Mouse (Mus musculus): ENCODE results near the gene Sept9. TPM values are rescaled to one million over a fixed set of nuclear protein-coding genes. Genes with fewer than 3 reads are reported as not detected.

Sept9 gene
- polyA plus RNA-seq, 1 experiment from 2014 or later: 106 TPM

- 86% methylated on average over 3 of the region's 3 CpGs for WGBS
- H3K4me1 ChIP-seq: peaks cover 3% of the 10 kb centered on the region; the same call in 1 of the 2 replicates
Measured at GRCm38 (mm10) chr11:117363918-117364317, 164.5 kb downstream of the Sept9 start.

GRCm38 (mm10) chr11:117366426-117366825 lies 167.0 kb downstream of the Sept9 start:
- no peak overlapping the region for H3K4me2 ChIP-seq
- H3K9ac ChIP-seq: no peak overlapping the region
- WGBS: 20% methylated on average over 3 of the region's 3 CpGs

More at GRCm38 (mm10) chr11:117363918-117364317, 164.5 kb downstream of the Sept9 start:
- no peak overlapping the region for H3K4me2 ChIP-seq
- no peaks in the 10 kb centered on the region for H3K9me3 ChIP-seq
- peaks cover 10% of the 10 kb centered on the region; the same call in 1 of the 2 replicates for H3K36me3 ChIP-seq (replicated peaks)
- H3K9ac ChIP-seq: no peak overlapping the region
- no peaks in the 10 kb centered on the region for H3K27me3 ChIP-seq (replicated peaks)
- H3K4me3 ChIP-seq: no peak overlapping the region
- no peak overlapping the region for H3K27ac ChIP-seq
- no peak for ATAC-seq (replicated peaks)

GRCm38 (mm10) chr11:117366861-117367357 lies 167.4 kb downstream of the Sept9 start:
- WGBS: 80% methylated on average over 7 of the region's 7 CpGs
- Histone ChIP-seq H3K27me3 (replicated peaks) (no peaks in the 10 kb centered on the region), H3K27ac (no peak overlapping the region), H3K4me3 (no peak overlapping the region), H3K36me3 (replicated peaks) (peaks cover 4% of the 10 kb centered on the region; the same call in 1 of the 2 replicates), H3K4me1 (peaks cover 3% of the 10 kb centered on the region; the same call in 1 of the 2 replicates), H3K9me3 (no peaks in the 10 kb centered on the region), H3K4me2 (no peak overlapping the region), H3K9ac (no peak overlapping the region)
- no peak for ATAC-seq (replicated peaks)

More at GRCm38 (mm10) chr11:117366426-117366825, 167.0 kb downstream of the Sept9 start:
- H3K27me3 ChIP-seq (replicated peaks): no peaks in the 10 kb centered on the region
- no peak for ATAC-seq (replicated peaks)
- H3K36me3 ChIP-seq (replicated peaks): peaks cover 4% of the 10 kb centered on the region; the same call in 1 of the 2 replicates
- peaks cover 3% of the 10 kb centered on the region; the same call in 1 of the 2 replicates for H3K4me1 ChIP-seq
- no peak overlapping the region for H3K27ac ChIP-seq
- no peak overlapping the region for H3K4me3 ChIP-seq
- no peaks in the 10 kb centered on the region for H3K9me3 ChIP-seq

GRCm38 (mm10) chr11:117367937-117368336 lies 168.5 kb downstream of the Sept9 start:
- H3K9me3 ChIP-seq: no peaks in the 10 kb centered on the region
- H3K4me1 ChIP-seq: peaks cover 3% of the 10 kb centered on the region; the same call in 1 of the 2 replicates
- H3K4me2 ChIP-seq: no peak overlapping the region
- no peak for ATAC-seq (replicated peaks)
- 0 out of 2 replicates have a peak overlapping the region, but pooled peaks have one; percentile 17 for H3K27ac ChIP-seq
- no peaks in the 10 kb centered on the region for H3K27me3 ChIP-seq (replicated peaks)
- 72% methylated on average over 6 of the region's 6 CpGs for WGBS
- no peaks in the 10 kb centered on the region for H3K36me3 ChIP-seq (replicated peaks)
- H3K4me3 ChIP-seq: no peak overlapping the region
- no peak overlapping the region for H3K9ac ChIP-seq

DNA sequence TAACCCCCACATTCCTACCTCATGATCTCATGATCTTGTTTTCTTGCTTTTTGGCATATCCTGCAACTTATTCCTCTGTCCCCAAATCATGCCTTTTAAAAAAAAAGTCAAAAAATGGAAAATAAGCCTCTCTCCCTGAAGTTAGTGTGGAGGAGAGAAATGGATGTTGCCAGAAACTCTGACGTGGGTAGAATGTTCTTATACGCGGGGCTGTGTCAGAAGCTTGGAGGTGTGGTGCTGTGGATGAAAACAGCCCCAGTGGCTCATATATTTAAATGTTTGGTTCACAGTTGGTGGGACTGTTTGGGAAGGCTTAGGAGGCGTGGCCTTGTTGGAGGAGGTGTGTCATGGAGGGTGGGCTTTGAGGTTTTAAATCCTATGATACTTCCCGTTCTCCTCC lies 169.9 kb downstream of the Sept9 start:
- no peak for ATAC-seq (replicated peaks)
- Histone ChIP-seq H3K4me1 (peaks cover 15% of the 10 kb centered on the region), H3K36me3 (replicated peaks) (no peaks in the 10 kb centered on the region), H3K9me3 (no peaks in the 10 kb centered on the region), H3K4me3 (no peak overlapping the region), H3K4me2 (no peak overlapping the region), H3K9ac (no peak overlapping the region), H3K27me3 (replicated peaks) (no peaks in the 10 kb centered on the region), H3K27ac (no peak overlapping the region)
- WGBS: 89% methylated on average over 5 of the region's 5 CpGs

DNA sequence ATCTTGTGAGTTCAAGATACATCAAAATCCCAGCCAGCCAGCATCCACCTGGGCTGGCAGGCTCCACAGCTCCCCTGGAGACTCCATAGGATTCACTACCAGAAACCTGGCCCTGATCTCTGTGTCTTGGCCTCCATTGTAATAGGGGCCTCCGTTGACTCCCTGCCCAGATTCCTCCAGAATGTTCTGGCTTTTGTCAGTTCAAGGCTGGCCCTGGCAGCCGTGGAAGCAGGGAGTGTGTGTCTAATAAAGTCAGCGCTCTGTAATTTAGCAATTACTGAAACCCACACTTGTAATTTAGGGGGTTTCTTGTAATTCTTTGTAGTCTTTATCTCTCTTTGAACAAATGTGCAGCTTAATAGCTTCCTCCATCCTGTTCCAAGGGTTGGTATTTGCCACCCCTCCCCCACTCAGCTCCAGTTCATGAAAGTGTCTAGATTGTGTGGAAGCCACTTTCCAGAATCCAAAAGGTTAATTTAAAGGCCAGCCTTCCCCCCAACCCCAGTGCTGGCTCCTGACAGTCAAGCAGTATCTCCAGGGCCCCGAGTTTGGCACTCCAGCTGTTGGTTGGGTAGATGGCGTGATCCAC lies 170.9 kb downstream of the Sept9 start:
- no peak overlapping the region for H3K27ac ChIP-seq
- H3K9ac ChIP-seq: no peak overlapping the region
- no peak overlapping the region for H3K4me3 ChIP-seq
- no peaks in the 10 kb centered on the region for H3K27me3 ChIP-seq (replicated peaks)
- H3K9me3 ChIP-seq: no peaks in the 10 kb centered on the region
- H3K4me1 ChIP-seq: peaks cover 16% of the 10 kb centered on the region
- no peak overlapping the region for H3K4me2 ChIP-seq
- no peak for ATAC-seq (replicated peaks)
- no peaks in the 10 kb centered on the region for H3K36me3 ChIP-seq (replicated peaks)
- 71% methylated on average over 5 of the region's 5 CpGs for WGBS

- WGBS: 92% methylated on average over 10 of the region's 10 CpGs
- Histone ChIP-seq H3K4me1 (peaks cover 16% of the 10 kb centered on the region), H3K4me3 (no peak overlapping the region), H3K36me3 (replicated peaks) (no peaks in the 10 kb centered on the region), H3K9me3 (no peaks in the 10 kb centered on the region), H3K9ac (no peak overlapping the region), H3K27ac (no peak overlapping the region), H3K27me3 (replicated peaks) (no peaks in the 10 kb centered on the region), H3K4me2 (no peak overlapping the region)
- no peak for ATAC-seq (replicated peaks)
Measured at GRCm38 (mm10) chr11:117372537-117372936, 173.1 kb downstream of the Sept9 start.

GRCm38 (mm10) chr11:117373195-117373594 lies 173.7 kb downstream of the Sept9 start:
- Histone ChIP-seq H3K9ac (no peak overlapping the region), H3K27me3 (replicated peaks) (no peaks in the 10 kb centered on the region), H3K27ac (peak overlapping the region; percentile 54; the same call in 1 of the 2 replicates), H3K4me3 (no peak overlapping the region), H3K36me3 (replicated peaks) (no peaks in the 10 kb centered on the region), H3K4me2 (no peak overlapping the region), H3K4me1 (peaks cover 14% of the 10 kb centered on the region), H3K9me3 (no peaks in the 10 kb centered on the region)
- ATAC-seq (replicated peaks): no peak
- 59% methylated on average over 20 of the region's 20 CpGs for WGBS

GRCm38 (mm10) chr11:117373870-117374269 lies 174.4 kb downstream of the Sept9 start:
- peaks cover 13% of the 10 kb centered on the region for H3K4me1 ChIP-seq
- no peak for ATAC-seq (replicated peaks)
- WGBS: 30% methylated on average over 4 of the region's 4 CpGs
- H3K36me3 ChIP-seq (replicated peaks): no peaks in the 10 kb centered on the region
- H3K9me3 ChIP-seq: no peaks in the 10 kb centered on the region
- H3K27me3 ChIP-seq (replicated peaks): no peaks in the 10 kb centered on the region
- no peak overlapping the region for H3K9ac ChIP-seq
- no peak overlapping the region for H3K4me3 ChIP-seq
- no peak overlapping the region for H3K4me2 ChIP-seq
- 0 out of 2 replicates have a peak overlapping the region, but pooled peaks have one; percentile 2 for H3K27ac ChIP-seq

DNA sequence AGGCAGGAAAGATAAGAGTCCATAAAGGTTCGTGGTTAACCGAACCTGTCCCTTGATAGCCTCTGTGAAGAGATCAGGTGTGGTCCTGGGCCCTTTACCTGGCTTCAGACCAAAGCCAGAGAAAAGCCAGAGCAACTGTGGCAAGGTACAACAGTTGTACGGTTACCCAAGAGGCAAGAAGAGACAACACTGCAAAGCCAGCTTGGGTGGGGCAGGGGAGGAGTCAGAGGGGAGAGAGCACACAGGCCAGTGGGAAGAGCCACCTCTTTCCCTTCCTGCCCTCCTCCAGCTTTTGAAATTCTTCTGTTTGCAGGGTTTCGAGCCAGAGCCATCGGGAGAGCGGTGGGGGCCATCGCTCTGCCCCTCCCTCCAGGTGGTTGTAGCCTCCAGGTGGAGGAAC lies 174.8 kb downstream of the Sept9 start:
- Histone ChIP-seq H3K27me3 (replicated peaks) (no peaks in the 10 kb centered on the region), H3K9me3 (no peaks in the 10 kb centered on the region), H3K4me3 (no peak overlapping the region), H3K36me3 (replicated peaks) (no peaks in the 10 kb centered on the region), H3K9ac (no peak overlapping the region), H3K27ac (0 out of 2 replicates have a peak overlapping the region, but pooled peaks have one; percentile 2), H3K4me1 (peaks cover 13% of the 10 kb centered on the region), H3K4me2 (no peak overlapping the region)
- WGBS: 57% methylated on average over 7 of the region's 7 CpGs
- ATAC-seq (replicated peaks): no peak

DNA sequence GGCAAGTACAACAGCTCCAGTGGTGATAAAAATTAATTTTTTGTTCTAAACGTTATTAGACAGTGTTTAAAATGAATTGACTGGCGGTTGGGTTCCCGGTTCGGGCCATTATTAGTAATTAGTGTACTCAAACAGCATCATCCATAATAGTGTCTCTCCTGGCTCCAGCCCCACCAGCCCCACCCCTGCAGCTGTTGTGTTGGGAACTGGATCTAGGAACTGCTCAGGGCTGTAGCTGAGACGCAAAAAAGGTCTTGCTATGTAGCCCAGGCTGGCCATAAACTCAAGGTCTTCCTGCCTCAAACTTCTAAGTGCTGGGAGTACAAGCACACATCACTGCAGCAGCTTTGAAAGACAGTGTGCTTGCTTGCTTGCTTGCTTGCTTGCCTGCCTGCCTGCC lies 180.3 kb downstream of the Sept9 start:
- H3K4me3 ChIP-seq: no peak overlapping the region
- 90% methylated on average over 5 of the region's 5 CpGs for WGBS
- H3K27ac ChIP-seq: no peak overlapping the region
- H3K4me2 ChIP-seq: no peak overlapping the region
- no peaks in the 10 kb centered on the region for H3K27me3 ChIP-seq (replicated peaks)
- no peak for ATAC-seq (replicated peaks)
- no peak overlapping the region for H3K9ac ChIP-seq
- H3K9me3 ChIP-seq: no peaks in the 10 kb centered on the region
- H3K4me1 ChIP-seq: peaks cover 10% of the 10 kb centered on the region
- H3K36me3 ChIP-seq (replicated peaks): no peaks in the 10 kb centered on the region

DNA sequence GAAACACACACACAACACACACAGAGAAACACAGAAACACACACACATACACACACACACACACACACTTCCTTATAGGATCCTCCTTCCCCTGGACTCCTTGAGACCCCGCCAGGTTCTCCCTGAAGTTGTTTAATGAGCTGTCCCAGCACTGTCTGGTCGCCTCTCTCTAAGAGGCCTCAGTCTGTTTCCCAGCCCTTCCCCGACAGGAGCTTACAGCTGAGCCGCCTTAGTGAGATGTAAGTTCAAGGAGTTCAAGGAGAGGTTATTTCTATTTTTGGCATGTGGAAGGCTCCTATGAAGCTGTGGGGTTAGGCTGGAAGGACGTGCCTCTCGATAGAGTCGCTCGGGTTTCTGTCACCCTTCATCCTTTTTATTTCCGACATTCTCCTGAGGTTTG lies 184.8 kb downstream of the Sept9 start:
- Histone ChIP-seq H3K4me3 (no peak overlapping the region), H3K9ac (no peak overlapping the region), H3K36me3 (replicated peaks) (no peaks in the 10 kb centered on the region), H3K27ac (no peak overlapping the region), H3K4me2 (no peak overlapping the region), H3K9me3 (no peaks in the 10 kb centered on the region), H3K4me1 (peaks cover 30% of the 10 kb centered on the region), H3K27me3 (replicated peaks) (no peaks in the 10 kb centered on the region)
- WGBS: 23% methylated on average over 9 of the region's 9 CpGs
- no peak; the same call in 1 of the 2 replicates for ATAC-seq (replicated peaks)

GRCm38 (mm10) chr11:117384897-117385296 lies 185.4 kb downstream of the Sept9 start:
- WGBS: under 1% methylated on average over 16 of the region's 16 CpGs
- Histone ChIP-seq H3K4me3 (no peak overlapping the region), H3K4me1 (peaks cover 30% of the 10 kb centered on the region), H3K9me3 (no peaks in the 10 kb centered on the region), H3K9ac (no peak overlapping the region), H3K27ac (0 out of 2 replicates have a peak overlapping the region, but pooled peaks have one; percentile 36), H3K36me3 (replicated peaks) (no peaks in the 10 kb centered on the region), H3K4me2 (peak overlapping the region; percentile 5; the same call in 1 of the 2 replicates), H3K27me3 (replicated peaks) (no peaks in the 10 kb centered on the region)
- ATAC-seq (replicated peaks): peak; percentile 65

Measured in midbrain, embryonic 15.5 days (tissue).